Mouse (Mus musculus): ENCODE measurements around the gene Hnrnpr. TPM values are rescaled to one million over a fixed set of nuclear protein-coding genes. Genes with fewer than 3 reads are reported as not detected.

The Hnrnpr gene
- polyA plus RNA-seq, 1 experiment from 2014 or later = 266 TPM

- Histone ChIP-seq H3K36me3 (replicated peaks) (no peaks in the 10 kb centered on the region), H3K4me3 (replicated peaks) (no peak overlapping the region), H3K4me2 (no peak overlapping the region), H3K9ac (no peak overlapping the region), H3K27me3 (no peaks in the 10 kb centered on the region), H3K4me1 (peaks cover 12% of the 10 kb centered on the region), H3K27ac (no peak overlapping the region), H3K9me3 (no peaks in the 10 kb centered on the region)
- WGBS = 3% methylated on average over 3 of the region's 3 CpGs
- no peak for ATAC-seq (ENCODE audit: low FRiP score)
Observed at GRCm38 (mm10) chr4:136369727-136370126, 59.0 kb downstream of the Hnrnpr start.

GRCm38 (mm10) chr4:136373494-136374181, 62.9 kb downstream of the Hnrnpr start:
- ATAC-seq (ENCODE audit: low FRiP score) = no peak
- H3K9me3 ChIP-seq = no peaks in the 10 kb centered on the region
- H3K36me3 ChIP-seq (replicated peaks) = no peaks in the 10 kb centered on the region
- no peak overlapping the region for H3K4me2 ChIP-seq
- no peak overlapping the region for H3K9ac ChIP-seq
- peaks cover 12% of the 10 kb centered on the region for H3K4me1 ChIP-seq
- H3K27ac ChIP-seq = no peak overlapping the region
- no peak overlapping the region for H3K4me3 ChIP-seq (replicated peaks)
- 47% methylated on average over 14 of the region's 14 CpGs for WGBS
- no peaks in the 10 kb centered on the region for H3K27me3 ChIP-seq

GRCm38 (mm10) chr4:136377001-136377400, 66.3 kb downstream of the Hnrnpr start:
- ATAC-seq (ENCODE audit: low FRiP score) = no peak
- H3K9ac ChIP-seq = no peak overlapping the region
- no peaks in the 10 kb centered on the region for H3K27me3 ChIP-seq
- no peak overlapping the region for H3K4me2 ChIP-seq
- no peaks in the 10 kb centered on the region for H3K36me3 ChIP-seq (replicated peaks)
- peaks cover 12% of the 10 kb centered on the region for H3K4me1 ChIP-seq
- no peak overlapping the region for H3K4me3 ChIP-seq (replicated peaks)
- 88% methylated on average over 5 of the region's 5 CpGs for WGBS
- no peak overlapping the region for H3K27ac ChIP-seq
- no peaks in the 10 kb centered on the region for H3K9me3 ChIP-seq

GRCm38 (mm10) chr4:136383052-136383451, 72.3 kb downstream of the Hnrnpr start:
- H3K36me3 ChIP-seq (replicated peaks) = no peaks in the 10 kb centered on the region
- H3K9ac ChIP-seq = no peak overlapping the region
- 88% methylated on average over 5 of the region's 5 CpGs for WGBS
- no peak overlapping the region for H3K27ac ChIP-seq
- no peak for ATAC-seq (ENCODE audit: low FRiP score)
- H3K4me3 ChIP-seq (replicated peaks) = no peak overlapping the region
- H3K27me3 ChIP-seq = no peaks in the 10 kb centered on the region
- no peak overlapping the region for H3K4me2 ChIP-seq
- no peaks in the 10 kb centered on the region for H3K4me1 ChIP-seq
- H3K9me3 ChIP-seq = no peaks in the 10 kb centered on the region

- WGBS = 89% methylated on average over 6 of the region's 6 CpGs
Observed at GRCm38 (mm10) chr4:136383839-136384238, 73.1 kb downstream of the Hnrnpr start.

GRCm38 (mm10) chr4:136387261-136387660, 76.5 kb downstream of the Hnrnpr start:
- WGBS = 59% methylated on average over 11 of the region's 11 CpGs
- Histone ChIP-seq H3K27me3 (no peaks in the 10 kb centered on the region; the same call in 1 of the 2 replicates), H3K9ac (no peak overlapping the region), H3K4me3 (replicated peaks) (no peak overlapping the region), H3K4me1 (no peaks in the 10 kb centered on the region), H3K27ac (no peak overlapping the region), H3K4me2 (no peak overlapping the region), H3K36me3 (replicated peaks) (no peaks in the 10 kb centered on the region), H3K9me3 (no peaks in the 10 kb centered on the region)
- ATAC-seq (ENCODE audit: low FRiP score) = no peak

More at GRCm38 (mm10) chr4:136383839-136384238, 73.1 kb downstream of the Hnrnpr start:
- no peaks in the 10 kb centered on the region for H3K4me1 ChIP-seq
- no peaks in the 10 kb centered on the region for H3K9me3 ChIP-seq
- H3K4me3 ChIP-seq (replicated peaks) = no peak overlapping the region
- no peaks in the 10 kb centered on the region for H3K27me3 ChIP-seq
- no peak for ATAC-seq (ENCODE audit: low FRiP score)
- H3K36me3 ChIP-seq (replicated peaks) = no peaks in the 10 kb centered on the region
- no peak overlapping the region for H3K9ac ChIP-seq
- H3K27ac ChIP-seq = no peak overlapping the region
- no peak overlapping the region for H3K4me2 ChIP-seq

GRCm38 (mm10) chr4:136401806-136402205, 91.1 kb downstream of the Hnrnpr start:
- Histone ChIP-seq H3K4me3 (replicated peaks) (no peak overlapping the region), H3K4me1 (no peaks in the 10 kb centered on the region), H3K4me2 (no peak overlapping the region), H3K9ac (no peak overlapping the region), H3K27me3 (no peaks in the 10 kb centered on the region), H3K9me3 (no peaks in the 10 kb centered on the region), H3K27ac (no peak overlapping the region), H3K36me3 (replicated peaks) (no peaks in the 10 kb centered on the region)
- ATAC-seq (ENCODE audit: low FRiP score) = no peak
- WGBS = 89% methylated on average over 10 of the region's 10 CpGs

GRCm38 (mm10) chr4:136407831-136408230, 97.1 kb downstream of the Hnrnpr start:
- H3K4me3 ChIP-seq (replicated peaks) = no peak overlapping the region
- WGBS = 80% methylated on average over 11 of the region's 11 CpGs
- 0 out of 2 replicates have a peak, but pooled peaks cover 3% of the 10 kb centered on the region for H3K4me1 ChIP-seq
- H3K27ac ChIP-seq = no peak overlapping the region
- no peaks in the 10 kb centered on the region for H3K36me3 ChIP-seq (replicated peaks)
- H3K9me3 ChIP-seq = no peaks in the 10 kb centered on the region
- H3K9ac ChIP-seq = no peak overlapping the region
- no peak overlapping the region for H3K4me2 ChIP-seq
- ATAC-seq (ENCODE audit: low FRiP score) = no peak
- H3K27me3 ChIP-seq = no peaks in the 10 kb centered on the region

Other genes with a start within 250 kb of the Hnrnpr start
- gene Id3, start 167.4 kb upstream of the Hnrnpr start, polyA plus RNA-seq (2016; fragmentation: Nextera tagmentation; extraction: Ambion mirVana) = 173 and 228 TPM in 2 replicates
- 13.4 and 14.6 TPM in 2 replicates for gene E2f2, start 138.5 kb upstream of the Hnrnpr start, polyA plus RNA-seq (2016; fragmentation: Nextera tagmentation; extraction: Ambion mirVana)
- 5.9 and 6.4 TPM in 2 replicates for gene Asap3, start 104.6 kb upstream of the Hnrnpr start, polyA plus RNA-seq (2016; fragmentation: Nextera tagmentation; extraction: Ambion mirVana)
- gene Tcea3, start 63.2 kb upstream of the Hnrnpr start, polyA plus RNA-seq (2016; fragmentation: Nextera tagmentation; extraction: Ambion mirVana) = 1.6 and 1.9 TPM in 2 replicates
- gene Zfp46, start 26.3 kb upstream of the Hnrnpr start, polyA plus RNA-seq (2016; fragmentation: Nextera tagmentation; extraction: Ambion mirVana) = 25.8 and 38.1 TPM in 2 replicates
- 0.23 and 0.59 TPM in 2 replicates for gene Htr1d, start 112.6 kb downstream of the Hnrnpr start, polyA plus RNA-seq (2016; fragmentation: Nextera tagmentation; extraction: Ambion mirVana)
- 0.18 TPM in 1 of 2 replicates, not detected in the other for gene 6030445D17Rik, start 151.3 kb downstream of the Hnrnpr start, polyA plus RNA-seq (2016; fragmentation: Nextera tagmentation; extraction: Ambion mirVana)
- 83.6 and 101 TPM in 2 replicates for gene Luzp1, start 158.8 kb downstream of the Hnrnpr start, polyA plus RNA-seq (2016; fragmentation: Nextera tagmentation; extraction: Ambion mirVana)

Data from forebrain, embryonic 12.5 days (tissue).